Mouse (Mus musculus): ENCODE data around the gene Dcun1d2.
"Not testable (repeated sequence)": the region's sequence is repeated elsewhere in the genome, so short reads cannot be mapped to it uniquely, and the experiment has no call there.

GRCm38 (mm10) chr8:13337245-13337644 lies 49.3 kb upstream of the Dcun1d2 start:
- TF ChIP-seq CTCF, EP300 (IDR thresholded peaks at IDR 0.05; ENCODE audit: low read depth): not testable (repeated sequence)
